ENCODE assay signal across 11 mouse cellular contexts in the genomic region with DNA sequence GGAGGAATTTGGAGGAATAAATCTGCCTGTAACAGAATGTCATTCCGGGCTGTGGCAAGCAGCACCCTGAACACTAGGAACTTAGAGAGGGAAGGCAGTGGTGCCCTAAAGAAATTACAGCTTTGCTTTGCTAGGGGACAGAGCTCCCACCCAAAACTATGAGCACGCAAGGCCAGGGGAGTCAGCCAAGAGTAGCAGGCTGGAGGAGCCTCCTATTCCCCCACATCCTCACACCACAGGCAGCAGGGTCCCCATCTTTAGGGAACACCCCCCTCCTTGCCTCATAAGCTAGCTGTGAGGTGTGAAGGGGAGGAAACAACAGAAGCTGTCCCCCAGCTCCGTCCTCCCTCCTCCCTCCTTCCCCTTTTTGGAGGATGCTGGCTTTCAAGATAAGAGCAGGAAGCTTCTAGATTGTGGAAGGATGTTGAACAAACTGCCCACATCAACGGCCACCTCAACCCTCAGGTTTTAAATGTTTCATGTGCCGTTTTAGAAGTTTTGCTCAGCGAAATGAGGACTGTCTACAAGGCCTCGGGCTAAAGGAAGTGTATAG.
DNase-seq lines count a peak whose midpoint lies in the region; ATAC-seq and TF ChIP-seq lines count a peak whose summit lies in the region.
"Had no signal": no experiment of that assay in that cellular context is flagged by ENCODE, and none has a peak within 500 bp of the region (broad histone marks: within the 10 kb centered on the region; RNA-seq: fewer than 3 reads in every experiment).

No protein-coding gene starts in this region.

- H3K4me2 ChIP-seq in liver, embryonic 11.5 days: peak overlapping the region; percentile 35

- no peak overlapping the region for H3K27ac ChIP-seq in thymus, adult 2 months (ENCODE audit: control insufficient read depth, insufficient read depth, low read length)
- peak overlapping the region; percentile 77 for H3K27ac ChIP-seq in liver, embryonic 11.5 days (ENCODE audit: low read depth, low read length)
- H3K27ac ChIP-seq: hindbrain, postnatal 0 days had no signal

- no peak for TF ChIP-seq POLR2A in thymus, adult 2 months (IDR thresholded peaks at IDR 0.05; ENCODE audit: control insufficient read depth, extremely low read depth, insufficient read depth, low read length, poor library complexity)

- DNase-seq in heart, adult 11 months: peak; percentile 93
- no peak for DNase-seq in heart, adult 8-10 months (ENCODE audit: low spot score)
- DNase-seq in thymus, adult 2 months: peak; percentile 11
- DNase-seq in thymus, postnatal 10 days (ENCODE audit: low spot score in 2 of 2): no peak
- DNase-seq in liver, embryonic 11.5 days (ENCODE audit: low spot score): no peak
- DNase-seq in splenic B cell, adult 2 months (ENCODE audit: low read depth, low spot score): peak; percentile 30
- DNase-seq in layer of hippocampus, postnatal 36 days: no peak
- no peak for DNase-seq in frontal cortex, postnatal 36 days (ENCODE audit: low spot score in 2 of 2)
- DNase-seq: cerebellum, adult 18-20 months; lung, postnatal 14 days had no signal

- no peak overlapping the region for H3K4me3 ChIP-seq in thymus, adult 2 months (ENCODE audit: control insufficient read depth, insufficient read depth, low read length)
- H3K4me3 ChIP-seq in liver, embryonic 11.5 days (ENCODE audit: low read depth, low read length): no peak overlapping the region

- peaks cover 8% of the 10 kb centered on the region for H3K4me1 ChIP-seq in thymus, adult 2 months (replicated peaks; ENCODE audit: control insufficient read depth, insufficient read depth, low read length)
- peaks cover 87% of the 10 kb centered on the region for H3K4me1 ChIP-seq in liver, embryonic 11.5 days (replicated peaks; ENCODE audit: control insufficient read depth, insufficient read depth, low read length)

- WGBS in thymus, adult 2 months: 6% methylated on average over 7 of the region's 7 CpGs
- WGBS in liver, embryonic 11.5 days: 25% methylated on average over 7 of the region's 7 CpGs

- no peaks in the 10 kb centered on the region for H3K9me3 ChIP-seq in liver, embryonic 11.5 days (ENCODE audit: control insufficient read depth, low read length)

- no peaks in the 10 kb centered on the region; the same call in 1 of the 2 replicates for H3K27me3 ChIP-seq in thymus, adult 2 months (ENCODE audit: control insufficient read depth, insufficient read depth, low read length)
- no peaks in the 10 kb centered on the region for H3K27me3 ChIP-seq in liver, embryonic 11.5 days (replicated peaks; ENCODE audit: control insufficient read depth, insufficient read depth, low read length)
- no peaks in the 10 kb centered on the region for H3K27me3 ChIP-seq in splenic B cell, adult 2 months (ENCODE audit: control insufficient read depth, insufficient read depth, low read length, poor library complexity, severe bottlenecking)

- 0 out of 2 replicates have a peak overlapping the region, but pooled peaks have one; percentile 10 for H3K9ac ChIP-seq in liver, embryonic 11.5 days (ENCODE audit: low read depth, low read length)

- peak; percentile 44 for ATAC-seq in liver, embryonic 11.5 days (replicated peaks; ENCODE audit: low FRiP score)
- ATAC-seq: hindbrain, postnatal 0 days had no signal

- TF ChIP-seq CTCF in thymus, adult 2 months (IDR thresholded peaks at IDR 0.05; ENCODE audit: borderline replicate concordance, control insufficient read depth, extremely low read depth, insufficient read depth, low read length, poor library complexity): no peak

- no peaks in the 10 kb centered on the region for H3K36me3 ChIP-seq in thymus, adult 2 months (ENCODE audit: control insufficient read depth, insufficient read depth, low read length)
- no peaks in the 10 kb centered on the region for H3K36me3 ChIP-seq in liver, embryonic 11.5 days (ENCODE audit: control insufficient read depth, insufficient read depth, low read length)
- no peaks in the 10 kb centered on the region for H3K36me3 ChIP-seq in splenic B cell, adult 2 months (ENCODE audit: control insufficient read depth, insufficient read depth, low read length, poor library complexity, severe bottlenecking)

Comparison
In these comparisons a context has a peak if more than half of its experiments do, and no peak if none do; other contexts are left out.
1. DNase-seq: peak in heart, adult 11 months (single experiment), thymus, adult 2 months (single experiment) and splenic B cell, adult 2 months (single experiment); none in heart, adult 8-10 months (single experiment), thymus, postnatal 10 days (0 of 2), liver, embryonic 11.5 days (single experiment), layer of hippocampus, postnatal 36 days (0 of 2) and frontal cortex, postnatal 36 days (0 of 2).